Mouse (Mus musculus): Measurements from ENCODE around the gene Ggt6.

DNA sequence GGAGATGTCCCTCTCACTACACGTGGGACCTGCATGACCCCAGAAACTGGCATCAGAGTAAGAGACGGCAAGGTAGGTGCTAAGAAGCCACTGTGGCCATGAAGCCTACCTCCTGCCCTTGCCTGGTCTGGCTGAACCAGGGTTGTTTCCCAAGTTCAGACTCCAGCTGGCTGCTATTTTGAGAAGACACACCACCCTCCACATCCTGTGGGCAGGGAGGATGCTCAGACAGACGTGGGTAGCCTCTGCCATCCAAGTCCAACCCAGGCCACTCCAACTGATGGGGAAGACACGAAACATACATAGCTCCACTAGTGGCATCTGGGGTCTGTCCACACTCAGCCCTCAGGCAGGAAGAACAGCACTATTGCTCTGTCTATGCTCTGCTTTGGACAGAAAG, 34.7 kb downstream of the Ggt6 start:
- TF ChIP-seq CTCF (IDR thresholded peaks at IDR 0.05; ENCODE audit: control insufficient read depth, insufficient read depth, insufficient read length) = no peak
- TF ChIP-seq USF1 (IDR thresholded peaks at IDR 0.05; ENCODE audit: low read depth) = no peak
- TF ChIP-seq MAX (IDR thresholded peaks at IDR 0.05) = no peak
- TF ChIP-seq MYOG (IDR thresholded peaks at IDR 0.05; ENCODE audit: control insufficient read depth, extremely low read depth, insufficient read length) = no peak

Measured in C2C12 (cell line).